Mouse (Mus musculus) cerebellum, adult 9-10 months (tissue): ENCODE results near the gene Bmp8b.
A peak's percentile ranks its signal among the peaks of the same experiment; 100 is the strongest.
"Not testable (repeated sequence)": the region's sequence is repeated elsewhere in the genome, so short reads cannot be mapped to it uniquely, and the experiment has no call there.

Experiments
- DNase-seq: peaks from one replicate; pipeline ENCODE4 v3.0.0; 2022

Bmp8b gene

GRCm38 (mm10) chr4:123104651-123105450 lies at the start of gene Bmp8b:
Gene Bmp8b (plus strand): TSS chr4:123105165.
- no peak for DNase-seq

GRCm38 (mm10) chr4:123056560-123057109 lies 48.3 kb upstream of the Bmp8b start:
- no peak for DNase-seq

- no peak for DNase-seq
These were observed 47.0 kb upstream of the Bmp8b start for GRCm38 (mm10) chr4:123057957-123058356.

GRCm38 (mm10) chr4:123061744-123062143 lies 43.2 kb upstream of the Bmp8b start:
- DNase-seq: no peak

- DNase-seq: no peak
These were observed 36.3 kb upstream of the Bmp8b start for GRCm38 (mm10) chr4:123068646-123069045.

GRCm38 (mm10) chr4:123071266-123071966 lies 33.5 kb upstream of the Bmp8b start:
- DNase-seq: peak; percentile 36

GRCm38 (mm10) chr4:123076928-123077327 lies 28.0 kb upstream of the Bmp8b start:
- no peak for DNase-seq

GRCm38 (mm10) chr4:123078231-123078630 lies 26.7 kb upstream of the Bmp8b start:
- no peak for DNase-seq

- no peak for DNase-seq
These were observed 24.2 kb upstream of the Bmp8b start for GRCm38 (mm10) chr4:123080791-123081190.

- DNase-seq: peak; percentile 79
These were observed 22.4 kb upstream of the Bmp8b start for GRCm38 (mm10) chr4:123082283-123083163.

GRCm38 (mm10) chr4:123083323-123083902 lies 21.6 kb upstream of the Bmp8b start:
- no peak for DNase-seq

- no peak for DNase-seq
These were observed 19.7 kb upstream of the Bmp8b start for GRCm38 (mm10) chr4:123085290-123085689.

- no peak for DNase-seq
These were observed 18.6 kb upstream of the Bmp8b start for GRCm38 (mm10) chr4:123086381-123086780.

- no peak for DNase-seq
These were observed 12.3 kb upstream of the Bmp8b start for GRCm38 (mm10) chr4:123092621-123093020.

- DNase-seq: no peak
These were observed 11.7 kb upstream of the Bmp8b start for GRCm38 (mm10) chr4:123093064-123093776.

- DNase-seq: no peak
These were observed 11.1 kb upstream of the Bmp8b start for GRCm38 (mm10) chr4:123093869-123094268.

- no peak for DNase-seq
These were observed 456 bp downstream of the Bmp8b start for GRCm38 (mm10) chr4:123105451-123105790.

GRCm38 (mm10) chr4:123105929-123106328 lies 964 bp downstream of the Bmp8b start:
- DNase-seq: not testable (repeated sequence)

GRCm38 (mm10) chr4:123106864-123107263 lies 1.9 kb downstream of the Bmp8b start:
- DNase-seq: no peak

- DNase-seq: no peak
These were observed 3.1 kb downstream of the Bmp8b start for GRCm38 (mm10) chr4:123108056-123108455.

- DNase-seq: no peak
These were observed 5.8 kb downstream of the Bmp8b start for GRCm38 (mm10) chr4:123110751-123111150.
